Mouse (Mus musculus) brown adipose tissue, adult 24 weeks (tissue): ENCODE measurements at regions not wholly inside any gene's neighbourhood (a gene's known extent, or its start where the extent isn't known, plus 50 kb on each side); places are given as distances from the start of the nearest gene placed in this dataset.

Experiments
- H3K27ac ChIP-seq: fragments of 200-500 bp; replicated peaks from 2 replicates; pipeline ENCODE4 v1.5.1; 2012; ENCODE audit warnings: low read depth, mild to moderate bottlenecking, low read length
- H3K4me1 ChIP-seq: fragments of 200-500 bp; 2 replicates; pipeline ENCODE4 v1.6.1; 2012; ENCODE audit warnings: low read length, mixed read lengths; ENCODE audit not compliant: control insufficient read depth, insufficient read depth, insufficient read length
- H3K4me3 ChIP-seq: fragments of 200-500 bp; 2 replicates; pipeline ENCODE4 v1.5.1; 2012; ENCODE audit warnings: low read depth, mild to moderate bottlenecking, low read length, moderate library complexity; ENCODE audit not compliant: insufficient read depth

DNA sequence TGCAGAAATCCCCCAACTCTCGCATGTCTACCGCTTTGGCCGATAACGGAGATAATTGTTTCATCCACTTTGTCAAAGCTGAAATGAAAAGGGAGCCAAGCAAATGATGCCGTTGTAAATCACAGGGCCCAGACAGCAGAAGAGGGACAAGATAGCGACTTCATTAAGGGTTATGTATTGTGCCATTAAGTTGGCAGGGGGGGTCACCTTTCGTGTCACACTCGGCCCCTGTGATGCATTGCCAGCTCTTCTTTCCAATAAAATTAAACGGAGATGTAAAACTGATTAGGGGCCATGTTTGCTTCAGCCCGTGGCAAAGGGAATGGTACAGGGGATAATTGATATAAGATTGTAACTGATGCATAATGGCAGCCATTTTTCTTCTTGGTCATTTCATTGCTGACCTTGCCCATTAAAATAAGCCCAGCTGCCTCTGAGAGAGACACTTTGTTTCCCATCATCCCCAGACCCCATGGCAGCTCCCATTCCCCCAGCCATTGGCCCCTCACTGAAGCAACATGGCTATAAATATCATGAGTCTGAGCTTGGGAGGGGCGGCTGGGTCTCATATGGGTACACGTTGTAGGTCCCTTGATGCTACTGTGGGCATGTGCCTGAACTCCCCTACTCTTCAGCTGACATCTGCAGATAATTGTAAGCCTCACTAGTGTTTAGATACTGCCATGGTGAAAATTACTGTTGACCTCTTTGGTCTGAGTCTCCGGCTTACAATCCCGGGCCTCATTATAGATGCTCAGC lies 313.0 kb downstream of the Gm45692 start:
- Histone ChIP-seq H3K27ac (no peak overlapping the region), H3K4me1 (no peaks in the 10 kb centered on the region), H3K4me3 (no peak overlapping the region)

DNA sequence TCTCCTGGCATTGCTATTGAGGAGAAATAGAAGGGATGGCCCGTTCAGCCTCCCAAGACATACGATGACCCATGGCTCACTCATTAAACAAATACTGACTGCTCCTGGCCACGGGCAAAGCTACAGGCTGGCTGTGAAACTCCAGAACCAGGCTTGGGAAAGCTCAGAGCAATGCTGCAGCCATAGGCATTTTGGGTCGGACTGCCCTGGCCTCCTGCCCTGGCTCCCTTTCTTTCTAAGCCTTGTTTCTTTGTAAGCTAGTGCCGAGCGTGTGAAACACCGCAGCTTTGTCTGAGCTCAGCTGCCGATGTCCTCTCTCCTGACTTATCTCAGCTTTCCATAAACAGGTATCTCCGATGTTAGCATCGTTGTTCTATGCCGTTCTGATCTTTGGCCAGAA lies 316.9 kb downstream of the Gm45692 start:
- Histone ChIP-seq H3K4me3 (no peak overlapping the region), H3K4me1 (peaks cover 4% of the 10 kb centered on the region; the same call in 1 of the 2 replicates), H3K27ac (no peak overlapping the region)

DNA sequence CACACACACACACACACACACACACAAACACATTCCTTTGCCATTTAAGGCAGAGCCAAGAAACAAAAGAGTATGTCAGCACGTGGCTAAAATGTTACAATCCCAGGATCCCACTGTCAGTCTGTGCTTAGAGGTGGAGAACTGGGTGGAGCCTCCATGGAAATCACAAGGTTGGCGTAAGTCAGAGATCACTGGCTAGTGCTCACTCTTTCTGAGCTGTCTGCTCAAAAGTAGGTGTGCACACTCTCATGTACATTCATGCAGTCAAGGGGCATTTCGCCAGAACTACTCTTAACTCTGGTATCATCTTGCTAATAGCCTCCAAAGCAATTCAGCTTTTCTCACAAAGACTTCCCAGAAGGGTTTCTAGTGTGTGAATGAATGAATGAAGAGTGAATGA lies 318.2 kb downstream of the Gm45692 start:
- H3K4me3 ChIP-seq, result no peak overlapping the region
- peaks cover 8% of the 10 kb centered on the region; the same call in 1 of the 2 replicates for H3K4me1 ChIP-seq
- no peak overlapping the region for H3K27ac ChIP-seq

DNA sequence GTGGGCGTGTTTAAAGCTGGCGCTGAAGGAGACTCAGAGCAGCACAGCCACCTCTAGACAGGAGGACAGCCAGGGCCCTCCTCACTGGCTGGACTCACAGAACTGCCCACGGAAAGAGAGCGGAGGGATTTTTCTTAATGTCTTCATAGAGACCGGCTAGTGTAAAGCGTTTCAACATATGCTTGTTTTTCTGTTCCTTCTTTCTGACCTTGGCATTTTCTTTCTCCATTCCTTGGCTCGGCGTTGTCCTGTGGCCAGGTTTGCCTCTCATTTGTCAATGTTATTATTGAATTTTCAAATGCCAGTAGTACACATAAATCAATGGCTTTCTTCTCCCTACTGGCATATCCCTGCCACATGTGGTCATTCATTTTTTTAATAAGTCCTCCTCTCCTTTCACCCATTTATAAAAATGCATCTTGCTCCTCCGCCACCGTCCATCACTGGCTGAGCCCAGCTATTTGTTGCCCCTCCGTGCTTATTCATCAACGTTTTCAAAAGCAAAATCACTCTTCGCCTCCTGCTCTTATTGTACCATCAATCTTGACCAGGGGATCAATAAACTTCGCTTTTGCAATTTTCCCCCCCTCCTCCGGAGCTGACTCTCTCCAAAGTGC lies 319.0 kb downstream of the Gm45692 start:
- Histone ChIP-seq H3K4me1 (peaks cover 11% of the 10 kb centered on the region; the same call in 1 of the 2 replicates), H3K4me3 (no peak overlapping the region), H3K27ac (no peak overlapping the region)

DNA sequence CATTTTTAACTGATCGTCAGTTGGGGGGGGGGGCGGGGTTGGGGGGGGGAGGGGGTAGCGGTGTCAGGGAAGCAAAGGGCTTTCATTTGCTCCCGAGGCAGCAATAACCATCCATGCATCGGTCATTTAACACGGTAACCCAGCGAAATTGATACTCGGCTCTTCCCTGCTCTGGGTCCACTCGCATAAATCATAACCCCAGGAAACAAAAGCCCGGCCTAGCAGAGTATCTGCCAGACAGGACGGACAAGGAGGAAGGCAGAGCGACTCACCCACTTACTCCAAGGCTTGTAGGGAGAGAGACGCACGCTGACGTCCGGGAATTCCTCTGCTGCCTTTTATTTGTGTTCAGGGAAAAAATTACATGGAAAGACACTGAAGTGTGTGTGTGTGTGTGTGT lies 319.5 kb downstream of the Gm45692 start:
- Histone ChIP-seq H3K4me1 (peaks cover 11% of the 10 kb centered on the region; the same call in 1 of the 2 replicates), H3K4me3 (no peak overlapping the region), H3K27ac (no peak overlapping the region)

DNA sequence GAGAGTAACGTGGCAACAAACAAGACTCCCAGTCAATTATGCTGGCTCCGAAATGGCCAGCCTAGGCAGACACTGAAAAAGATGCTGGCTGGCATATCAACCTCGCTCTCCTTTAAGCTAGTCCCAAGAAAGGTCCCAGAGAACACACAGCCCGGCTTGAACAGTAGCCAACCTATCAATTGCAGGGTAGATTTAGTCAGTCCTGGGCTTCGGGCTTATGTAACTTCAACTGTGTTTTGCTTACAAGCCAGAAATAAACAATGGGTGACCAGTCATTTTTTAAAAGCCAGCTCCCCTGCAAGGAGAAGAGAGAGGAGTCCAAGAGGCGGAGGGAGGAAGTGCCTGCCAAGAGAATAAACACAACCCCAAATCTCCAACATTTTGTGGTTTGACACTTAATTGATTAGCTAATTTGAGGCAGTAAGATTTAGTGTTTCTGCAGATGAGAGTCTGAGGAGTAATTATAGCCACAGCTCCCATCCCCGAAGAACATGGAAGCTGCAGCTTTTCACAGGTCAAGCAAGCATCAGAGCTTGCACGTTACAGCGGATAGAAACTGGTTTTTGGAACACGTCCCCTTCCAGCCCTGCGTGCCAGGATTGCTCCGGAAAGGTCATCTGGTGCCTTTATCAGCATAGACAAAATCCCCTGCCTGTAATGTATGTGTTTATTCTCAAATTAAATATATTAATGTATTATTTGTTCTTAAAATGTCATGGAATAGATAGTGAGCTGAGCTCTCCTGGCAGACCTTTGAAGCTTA lies 322.1 kb downstream of the Gm45692 start:
- no peak overlapping the region for H3K4me3 ChIP-seq
- no peak overlapping the region for H3K27ac ChIP-seq
- peaks cover 11% of the 10 kb centered on the region; the same call in 1 of the 2 replicates for H3K4me1 ChIP-seq

DNA sequence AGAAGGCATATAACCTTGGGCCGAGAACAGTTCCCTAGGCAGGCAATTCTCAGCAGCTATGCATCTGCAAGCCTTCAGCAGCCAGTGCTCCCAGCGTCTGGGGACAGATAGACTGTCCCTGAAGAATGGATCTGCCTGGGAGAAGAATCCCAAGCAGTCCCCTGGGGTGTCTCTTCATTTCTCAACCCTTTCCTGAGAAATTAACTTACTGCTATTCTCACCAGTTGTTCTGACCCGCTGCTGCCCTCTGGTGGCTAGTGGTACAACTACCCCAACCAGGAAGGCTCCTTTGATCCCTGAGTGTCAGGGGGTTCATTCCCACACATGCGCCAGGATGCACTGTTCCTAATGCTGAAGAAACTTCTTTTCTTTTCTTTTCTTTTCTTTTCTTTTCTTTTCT lies 323.7 kb downstream of the Gm45692 start:
- Histone ChIP-seq H3K4me1 (peaks cover 11% of the 10 kb centered on the region; the same call in 1 of the 2 replicates), H3K27ac (no peak overlapping the region)

DNA sequence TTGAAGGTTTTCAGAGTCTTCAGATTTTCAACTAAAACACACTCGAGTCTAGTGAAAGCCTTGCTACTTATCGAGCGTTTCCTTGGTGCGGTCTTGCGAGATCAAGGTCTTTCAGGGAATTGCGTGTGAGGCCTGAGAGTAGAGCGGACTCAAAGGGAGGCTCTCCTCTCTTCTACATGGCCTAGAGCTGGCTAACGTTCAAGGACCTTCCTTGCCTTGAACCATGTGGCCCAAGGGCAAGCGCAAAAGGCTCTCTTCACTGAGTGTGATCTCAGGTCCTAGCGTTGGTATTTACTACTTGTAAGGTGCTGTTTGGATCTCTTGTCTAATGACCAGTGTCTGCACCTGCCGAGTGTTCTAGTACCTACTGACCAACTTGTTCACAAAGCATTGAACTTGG lies 324.4 kb downstream of the Gm45692 start:
- Histone ChIP-seq H3K4me1 (peaks cover 11% of the 10 kb centered on the region; the same call in 1 of the 2 replicates), H3K27ac (no peak overlapping the region)

More for the DNA sequence above, 323.7 kb downstream of the Gm45692 start:
- H3K4me3 ChIP-seq, result no peak overlapping the region

DNA sequence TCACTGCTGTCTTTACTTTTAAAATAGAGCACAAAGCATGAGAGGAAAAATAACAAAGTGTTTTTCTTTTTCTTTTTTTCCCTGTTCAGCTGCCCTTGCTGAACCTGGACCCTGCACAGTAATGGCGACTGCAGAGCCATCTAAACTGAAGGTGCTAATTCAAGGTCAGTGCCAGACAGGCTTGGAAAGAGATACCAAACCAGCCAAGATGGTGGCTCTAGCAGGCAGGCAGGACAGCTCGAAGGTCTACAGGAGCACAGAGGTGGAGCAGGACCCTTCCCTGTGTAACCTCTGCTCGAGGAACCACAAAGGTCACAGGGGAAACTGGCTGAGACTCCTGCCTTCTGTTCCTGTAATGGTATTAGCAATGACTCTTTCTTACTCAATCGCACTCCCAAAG lies 326.7 kb downstream of the Gm45692 start:
- peaks cover 9% of the 10 kb centered on the region; the same call in 1 of the 2 replicates for H3K4me1 ChIP-seq
- no peak overlapping the region for H3K4me3 ChIP-seq
- peak overlapping the region; percentile 40; the same call in 1 of the 2 replicates for H3K27ac ChIP-seq

More for the DNA sequence above, 324.4 kb downstream of the Gm45692 start:
- H3K4me3 ChIP-seq, result no peak overlapping the region

DNA sequence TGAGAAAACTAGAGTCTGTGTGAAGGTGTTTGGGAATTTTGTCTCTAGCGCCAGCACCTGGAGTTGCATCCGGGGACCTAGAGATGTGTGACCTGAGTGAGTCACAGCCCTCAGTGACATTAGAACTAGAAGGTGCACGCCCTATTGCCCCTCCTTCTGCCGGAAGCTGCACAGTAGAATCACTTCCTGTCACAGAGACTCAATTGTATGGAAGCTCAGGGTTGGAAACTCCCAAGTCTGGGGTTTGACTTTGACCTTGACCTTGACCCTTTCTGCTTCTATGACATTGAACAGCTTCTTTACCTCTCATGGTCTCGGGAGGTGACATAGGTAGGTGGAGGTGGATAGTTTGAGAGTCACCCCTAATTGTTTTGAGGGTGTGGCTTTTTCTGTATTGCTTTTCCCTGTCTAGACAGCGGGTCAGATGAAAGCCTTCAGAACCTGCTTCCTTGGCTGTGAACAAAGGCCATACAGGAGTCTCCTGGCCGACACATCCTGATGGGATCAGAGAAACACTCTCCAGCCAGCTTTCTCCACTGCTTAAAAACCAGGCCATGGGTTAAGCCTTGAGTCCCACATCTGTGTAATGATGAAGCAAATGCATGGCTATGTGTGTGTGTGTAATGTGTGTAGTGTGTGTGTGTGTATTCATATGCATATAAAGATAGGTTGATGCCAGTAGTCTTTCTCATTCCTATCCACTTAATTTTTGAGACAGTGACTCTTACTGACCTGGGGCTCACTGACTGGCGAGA lies 328.7 kb downstream of the Gm45692 start:
- H3K4me3 ChIP-seq, result no peak overlapping the region
- H3K27ac ChIP-seq, result no peak overlapping the region
- H3K4me1 ChIP-seq, result no peaks in the 10 kb centered on the region; the same call in 1 of the 2 replicates

DNA sequence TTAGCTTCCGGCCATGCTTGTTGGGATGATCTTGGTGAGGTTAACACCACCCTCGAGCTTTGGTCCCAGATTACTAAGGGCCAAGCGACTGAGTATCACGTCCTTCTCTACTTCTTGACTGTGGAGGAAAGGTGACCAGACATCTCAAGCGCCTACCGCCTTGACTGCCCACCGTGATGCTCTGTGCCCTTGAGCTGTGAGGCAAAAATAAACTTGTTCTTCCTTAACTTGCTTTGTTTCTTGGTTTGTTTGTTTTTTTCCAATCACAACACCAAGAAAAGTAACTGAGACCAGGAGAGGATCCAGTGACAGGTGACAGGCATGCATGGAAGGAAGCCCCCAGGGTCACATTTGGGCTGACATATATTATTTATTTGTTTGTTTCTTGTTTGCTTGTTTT lies 330.0 kb downstream of the Gm45692 start:
- Histone ChIP-seq H3K27ac (no peak overlapping the region), H3K4me1 (no peaks in the 10 kb centered on the region; the same call in 1 of the 2 replicates), H3K4me3 (no peak overlapping the region)

DNA sequence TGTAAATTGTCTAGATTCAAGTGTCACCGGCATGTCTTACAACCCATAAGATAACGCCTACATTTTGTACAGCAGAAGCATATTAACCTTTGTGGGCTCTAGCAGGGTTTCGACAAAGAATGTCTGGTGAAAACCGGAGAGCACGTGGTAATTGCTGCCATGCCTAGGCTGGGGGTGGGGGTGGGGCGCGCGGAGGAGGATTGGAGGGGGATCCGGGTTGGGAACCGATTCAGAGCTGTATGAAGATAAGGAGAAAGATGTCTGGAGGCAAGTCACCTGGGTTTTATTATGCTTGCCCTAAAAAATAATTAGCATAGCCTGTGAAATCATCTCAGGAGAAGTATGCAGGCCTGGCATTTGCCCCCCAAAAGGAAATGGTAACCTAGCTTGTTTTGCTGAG lies 331.2 kb downstream of the Gm45692 start:
- Histone ChIP-seq H3K27ac (no peak overlapping the region), H3K4me3 (no peak overlapping the region), H3K4me1 (no peaks in the 10 kb centered on the region; the same call in 1 of the 2 replicates)

DNA sequence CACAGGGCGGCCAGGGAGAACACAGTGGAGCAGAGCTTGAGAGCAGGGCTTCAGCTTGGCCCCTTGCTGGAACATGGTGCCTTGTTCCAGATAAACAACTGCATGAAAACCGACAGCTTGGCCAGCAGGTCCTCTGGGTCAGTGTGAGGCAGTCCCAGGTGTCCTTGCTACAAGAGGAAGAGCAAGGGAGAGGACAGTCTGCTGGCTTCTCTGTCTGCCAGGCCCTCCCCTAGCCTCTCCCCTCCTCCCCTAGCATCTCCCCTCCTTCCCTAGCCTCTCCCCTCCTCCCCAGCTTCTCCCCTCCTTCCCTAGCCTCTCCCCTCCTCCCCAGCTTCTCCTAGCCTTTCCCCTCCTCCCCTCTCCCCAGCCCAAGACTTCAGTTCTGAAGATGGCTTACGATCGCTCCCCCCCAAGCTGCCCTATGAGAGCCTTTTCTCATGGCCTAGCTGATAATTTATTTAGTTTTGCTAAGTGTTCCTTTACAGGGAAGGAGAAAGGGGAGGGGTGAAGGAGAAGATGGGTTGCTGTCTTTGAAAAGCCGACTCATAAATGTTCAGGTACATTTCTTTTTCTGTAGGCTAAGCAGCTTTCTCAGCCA lies 333.7 kb downstream of the Gm45692 start:
- no peaks in the 10 kb centered on the region; the same call in 1 of the 2 replicates for H3K4me1 ChIP-seq
- no peak overlapping the region for H3K27ac ChIP-seq
- no peak overlapping the region for H3K4me3 ChIP-seq

DNA sequence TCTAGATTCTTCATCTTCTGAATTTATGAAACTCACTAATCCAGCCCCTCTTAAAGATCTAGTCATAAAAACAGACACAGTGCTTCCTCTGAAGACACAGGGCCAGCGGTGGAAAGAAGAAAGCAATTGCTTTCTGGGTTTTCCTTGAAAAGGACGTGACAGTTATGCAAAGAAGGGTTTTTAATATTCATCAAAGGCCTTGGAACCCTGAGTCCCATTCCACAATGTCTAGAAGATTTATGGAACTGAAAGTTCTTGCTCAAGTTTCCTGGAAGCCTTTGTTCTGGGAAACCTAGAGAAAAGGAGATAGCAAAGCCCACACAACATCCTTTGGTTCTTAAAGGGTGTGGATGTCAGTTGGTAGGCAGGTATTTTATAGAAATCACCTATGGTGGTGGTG lies 346.0 kb downstream of the Gm45692 start:
- Histone ChIP-seq H3K4me3 (no peak overlapping the region), H3K27ac (no peak overlapping the region), H3K4me1 (no peaks in the 10 kb centered on the region)
